Mouse (Mus musculus): Measurements from ENCODE around the gene Tmc8.

- TF ChIP-seq CTCF (IDR thresholded peaks at IDR 0.05; ENCODE audit: borderline replicate concordance, insufficient read depth, low read length) (no peak), POLR2A (IDR thresholded peaks at IDR 0.05; ENCODE audit: low read depth, low read length) (no peak)
Measured at GRCm38 (mm10) chr11:117840910-117841309, 59.0 kb downstream of the Tmc8 start.
